Mouse (Mus musculus) megakaryocyte, adult 5-6 weeks (primary cell): Measurements from ENCODE around the gene Fancc. TPM values are rescaled to one million over a fixed set of nuclear protein-coding genes. Genes with fewer than 3 reads are reported as not detected.

Experiments used
- total RNA-seq, 2 experiments: library from RNA; stranded (forward) in 1 of 2; stranded (reverse) in 1 of 2; fragments of 153-499, 151-499 nt in 1 of 2; fragments of 221-1000, 200-1000 nt in 1 of 2; gene quantifications; 2 replicates each; pipeline versions ENCODE4 v1.2.3 to v1.2.4; 2015 to 2017

The Fancc gene
- total RNA-seq, 2 experiments from 2014 or later, result 6.5 to 9.6 TPM

Other genes starting within 250 kb of the Fancc start
- gene Ptch1, start 76.3 kb upstream of the Fancc start, total RNA-seq (2015), result 3.1 and 3.6 TPM in 2 replicates
- 2.3 and 2.5 TPM in 2 replicates for gene Ptch1, start 76.3 kb upstream of the Fancc start, total RNA-seq (2017)